Mouse (Mus musculus): ENCODE results near the gene Hspa13. TPM values are rescaled to one million over a fixed set of nuclear protein-coding genes. Genes with fewer than 3 reads are reported as not detected.

Gene Hspa13
- 10 to 100 TPM; 35.3 to 36.9 TPM for total RNA-seq (2021)
- long read RNA-seq, experiment 1, full-length matches to known transcripts: 14 of 35 reads
- long read RNA-seq, experiment 1, partial matches to known transcripts: 4 of 35 reads
- long read RNA-seq, experiment 1, other reads (novel, unspliced or antisense): 17 of 35 reads
- long read RNA-seq, experiment 2, full-length matches to known transcripts: 16 of 18 reads
- long read RNA-seq, experiment 2, partial matches to known transcripts: 0 of 18 reads
- long read RNA-seq, experiment 2, other reads (novel, unspliced or antisense): 2 of 18 reads

DNA sequence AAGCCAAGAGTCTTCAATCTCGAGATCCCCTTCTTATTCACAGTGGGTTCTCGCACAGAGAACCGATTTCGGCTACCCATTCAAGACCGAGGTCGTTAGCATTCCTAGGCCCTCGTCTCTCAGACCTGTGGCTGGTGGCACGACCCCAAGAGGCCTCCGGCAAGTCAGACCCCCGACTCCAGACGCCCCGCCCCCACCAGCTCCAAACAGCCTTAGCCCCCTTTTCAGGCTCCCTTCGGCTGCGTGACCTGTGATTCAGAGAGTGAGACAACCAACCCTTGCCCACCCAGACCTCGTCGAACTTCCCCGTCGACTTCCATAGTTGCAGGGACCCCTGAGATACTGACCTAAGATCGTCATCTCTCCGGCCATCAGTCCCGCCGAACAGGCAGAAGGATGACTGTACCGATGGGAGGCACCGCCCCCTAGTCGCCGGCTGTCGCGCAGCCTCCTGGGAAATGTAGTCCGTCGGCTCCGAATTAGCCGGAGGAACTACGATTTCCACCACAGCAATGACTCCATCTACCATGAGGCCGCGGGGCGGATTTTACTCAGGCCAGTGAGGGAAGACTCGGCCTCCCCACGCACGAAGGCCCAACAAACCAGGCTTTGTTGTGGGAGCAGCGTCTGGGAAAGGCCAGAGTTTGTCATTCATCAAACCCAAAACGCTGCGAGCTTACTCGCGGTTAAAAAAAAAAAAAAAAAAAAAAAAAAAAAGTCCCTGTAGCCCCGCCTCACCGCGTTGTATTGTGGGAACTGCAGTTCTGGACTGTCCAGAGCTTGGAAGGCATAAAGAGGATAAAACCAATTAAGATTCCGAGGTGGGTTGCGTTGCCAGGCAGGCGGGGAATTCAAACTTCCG, at the start of gene Hspa13:
TSS of gene Hspa13 (minus strand) at position 717 of the 862 bp plus-strand sequence.
- DNase-seq (ENCODE audit: low spot score in 2 of 2): peak; percentile 99
- intact Hi-C loops (cut with DNase I): loop anchor here (5.0 kb wide), 1 partner anchor 606 kb away; the partner anchor contains the start of gene Nrip1

DNA sequence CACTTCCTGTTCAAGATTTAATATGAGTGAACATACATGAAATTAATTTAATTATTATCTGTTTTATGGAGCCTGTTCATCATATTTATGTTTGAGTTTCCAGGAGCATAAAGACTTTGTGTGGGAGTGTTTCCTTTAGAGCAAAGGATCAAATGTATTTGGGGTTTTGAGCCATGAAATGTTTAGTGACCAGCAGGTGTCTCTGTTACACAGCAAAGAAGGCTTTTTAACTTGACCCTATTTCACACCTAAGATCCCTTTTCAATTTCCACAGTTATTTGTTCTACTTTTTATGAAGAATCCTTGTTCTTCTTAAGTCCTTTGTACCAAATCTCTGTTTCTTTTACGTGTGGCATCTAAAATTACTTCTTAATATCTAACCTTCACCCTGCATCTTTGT, 12.4 kb upstream of the Hspa13 start:
- peak; percentile 17 to 25 for DNase-seq (ENCODE audit: low spot score in 2 of 2)
- intact Hi-C loops (cut with DNase I): loop anchor here (10.0 kb wide), 2 partner anchors 1086 to 1116 kb away; no protein-coding TSS in a partner anchor

DNA sequence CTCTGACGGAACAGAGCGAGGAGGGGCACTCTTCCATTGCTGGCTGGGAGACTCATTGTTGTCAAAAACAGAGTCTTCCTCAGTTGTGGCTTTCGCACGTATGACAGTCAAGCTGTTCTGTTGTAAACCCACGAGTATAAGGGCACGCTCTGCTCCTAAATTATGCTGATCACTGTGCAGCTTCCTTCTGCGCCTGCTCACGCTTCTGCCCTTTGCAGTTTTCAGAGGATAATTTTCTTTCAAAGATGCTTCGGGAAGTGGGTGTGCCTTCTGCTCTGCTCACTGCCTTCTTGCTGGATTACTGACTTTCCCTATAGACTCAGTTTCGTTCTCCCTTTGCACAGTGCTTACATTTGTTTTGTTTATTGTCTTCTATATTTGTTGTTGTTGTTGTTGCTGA, 6.3 kb upstream of the Hspa13 start:
- intact Hi-C loops (cut with DNase I): loop anchor here (10.0 kb wide), 2 partner anchors 1092 to 1122 kb away; no protein-coding TSS in a partner anchor
- DNase-seq (ENCODE audit: low spot score in 2 of 2): peak in 1 of 2 experiments; percentile 25

DNA sequence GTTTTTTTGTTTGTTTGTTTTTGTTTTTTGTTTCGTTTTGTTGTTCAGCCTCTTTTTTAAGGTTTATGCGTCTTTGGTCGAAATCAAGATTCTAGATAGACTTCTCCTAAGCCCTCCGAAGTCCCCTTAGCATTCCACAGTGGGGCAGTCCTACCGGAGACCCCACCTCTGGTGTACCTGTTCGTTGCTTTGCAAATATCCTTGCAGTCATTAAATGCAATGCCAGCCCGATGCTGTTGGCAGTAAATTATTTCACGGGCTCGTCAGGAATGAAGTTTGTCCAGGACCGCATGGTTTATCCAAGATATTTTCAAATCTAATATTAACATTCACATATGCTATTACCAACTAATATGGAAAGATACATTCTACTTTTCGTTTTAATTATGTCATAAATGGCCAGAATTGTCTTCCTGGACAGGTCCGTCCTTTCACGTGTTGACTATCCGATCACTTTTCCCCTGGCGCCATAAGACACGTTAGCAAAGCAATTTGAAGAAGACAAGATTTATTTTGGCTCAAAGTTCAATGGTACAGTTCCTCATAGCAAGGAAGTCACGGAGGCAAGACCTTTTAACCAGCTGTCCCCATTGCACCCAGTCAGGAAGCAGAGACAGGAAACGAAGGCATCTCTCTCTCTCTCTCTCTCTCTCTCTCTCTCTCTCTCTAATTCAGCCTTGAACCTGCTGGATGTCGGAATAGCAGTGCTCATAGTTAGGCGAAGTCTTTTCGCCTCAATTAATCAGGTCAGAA, 522 bp upstream of the Hspa13 start:
- intact Hi-C loops (cut with DNase I): loop anchor here (5.0 kb wide), 1 partner anchor 605 kb away; the partner anchor contains the start of gene Nrip1

DNA sequence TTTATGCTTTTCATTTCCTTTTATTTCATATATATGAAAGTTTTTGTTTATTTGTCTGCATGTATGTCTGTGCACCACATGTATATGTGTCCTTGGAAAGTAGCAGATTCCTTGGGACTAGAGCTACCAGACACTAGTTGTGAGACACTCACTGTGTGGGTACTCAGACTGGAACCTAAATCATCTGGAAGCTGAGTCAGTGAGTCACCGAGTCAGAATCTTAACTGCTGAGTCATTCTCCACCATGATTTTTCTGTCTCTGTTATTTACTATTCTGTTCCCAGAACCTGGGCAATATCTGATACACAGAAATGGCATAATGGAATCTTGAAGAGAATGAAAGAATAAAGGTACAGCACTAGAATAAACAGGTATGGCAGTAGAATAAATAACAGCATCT, 14.0 kb downstream of the Hspa13 start:
- DNase-seq (ENCODE audit: low spot score in 2 of 2): no peak
- intact Hi-C loops (cut with DNase I): no loop called here

More for the DNA sequence above, 522 bp upstream of the Hspa13 start:
- no peak for DNase-seq (ENCODE audit: low spot score in 2 of 2)

DNA sequence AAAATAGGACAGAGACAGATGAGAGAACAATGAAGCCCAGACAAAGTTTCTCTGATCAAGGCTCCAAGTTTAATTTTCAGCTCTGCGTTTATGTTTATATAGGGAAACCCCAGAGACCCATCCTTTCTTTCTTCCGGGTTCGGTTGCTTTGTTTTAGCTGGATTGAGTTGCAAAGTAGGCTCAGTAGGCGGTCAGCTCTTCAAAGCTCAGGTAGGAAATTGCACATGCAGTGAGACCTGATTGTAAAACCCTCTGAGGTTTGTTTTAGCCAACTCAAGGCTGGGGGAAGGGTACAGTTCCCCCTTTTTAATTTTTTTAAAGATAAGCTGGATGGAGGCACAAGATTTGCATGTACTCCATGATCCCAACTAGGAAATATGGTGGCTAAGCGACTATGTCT, 16.8 kb downstream of the Hspa13 start:
- intact Hi-C loops (cut with DNase I): no loop called here
- no peak for DNase-seq (ENCODE audit: low spot score in 2 of 2)

DNA sequence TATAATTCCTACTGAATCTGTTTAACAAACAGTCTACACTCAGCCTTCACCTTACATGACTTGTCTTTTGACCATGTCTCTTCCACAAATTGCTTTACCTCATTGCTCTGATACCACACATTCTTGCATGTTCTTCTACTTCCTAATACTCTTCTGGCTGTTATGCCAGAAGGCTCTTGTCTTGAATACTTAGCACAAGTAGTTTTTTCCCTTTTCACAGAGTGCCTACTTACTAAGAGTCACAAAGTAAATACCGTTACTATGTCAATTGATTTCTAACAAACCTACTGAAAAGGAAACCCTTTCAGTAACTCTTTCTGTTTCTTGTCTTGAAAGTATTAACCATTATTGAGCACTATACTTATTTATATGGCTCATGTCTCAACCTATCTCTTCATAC, 18.0 kb downstream of the Hspa13 start:
- intact Hi-C loops (cut with DNase I): no loop called here
- DNase-seq (ENCODE audit: low spot score in 2 of 2): no peak

DNA sequence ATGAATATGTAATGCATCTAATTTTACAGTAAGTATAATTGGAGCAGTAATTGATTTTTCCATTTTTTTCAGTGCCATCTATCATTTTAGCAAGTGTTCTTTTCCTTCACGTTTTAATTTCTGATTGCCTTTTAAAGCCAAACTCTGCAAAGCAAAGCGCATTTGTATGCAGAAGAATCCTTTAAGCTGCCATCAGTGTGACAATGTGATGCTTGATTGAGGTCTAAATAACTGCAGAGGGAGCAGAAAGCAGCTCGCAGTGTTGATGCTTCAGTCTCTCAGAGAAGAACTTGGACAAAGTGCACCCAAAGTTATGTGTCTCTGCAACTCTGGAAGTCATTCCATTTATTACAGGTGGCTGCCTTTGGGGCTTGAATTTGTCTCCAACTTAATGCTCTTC, 22.9 kb downstream of the Hspa13 start:
- intact Hi-C loops (cut with DNase I): no loop called here
- no peak for DNase-seq (ENCODE audit: low spot score in 2 of 2)

DNA sequence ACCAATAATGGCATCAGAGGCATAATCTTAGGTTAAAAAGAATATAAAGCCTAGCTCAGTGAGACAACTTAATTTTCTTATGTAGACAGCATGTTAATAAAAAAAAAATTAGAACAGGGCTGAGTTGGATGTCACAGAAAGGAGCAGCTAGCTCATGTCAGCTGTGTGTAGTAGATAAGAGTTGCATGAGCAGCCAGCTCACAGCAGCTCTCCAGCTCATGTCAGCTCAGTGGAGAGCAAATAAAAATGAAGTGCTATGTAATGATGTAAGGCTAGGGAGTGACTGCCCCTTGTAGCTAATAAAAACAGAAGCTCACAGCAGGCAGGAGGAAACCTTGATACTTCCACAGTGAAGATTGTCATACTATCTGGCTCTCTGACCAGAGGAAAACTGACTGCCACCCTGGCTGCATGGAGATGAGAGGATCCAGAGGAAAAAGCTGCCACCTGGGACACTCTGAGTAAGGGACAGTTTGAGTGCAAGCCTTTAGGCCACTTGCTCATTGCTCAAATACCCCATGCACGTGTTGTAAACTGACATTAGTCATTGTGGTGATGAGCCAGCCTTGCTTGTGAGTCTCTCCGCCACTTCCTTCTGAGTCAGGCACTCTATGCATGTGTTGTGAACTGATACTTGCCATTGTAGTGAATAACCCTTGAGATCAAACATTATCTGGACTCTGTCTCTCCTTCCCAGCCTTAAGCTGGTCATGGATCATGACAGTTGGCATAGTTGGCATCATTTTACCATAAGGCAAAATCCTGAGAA, 49.3 kb downstream of the Hspa13 start:
- intact Hi-C loops (cut with DNase I): no loop called here
- DNase-seq (ENCODE audit: low spot score in 2 of 2): no peak

DNA sequence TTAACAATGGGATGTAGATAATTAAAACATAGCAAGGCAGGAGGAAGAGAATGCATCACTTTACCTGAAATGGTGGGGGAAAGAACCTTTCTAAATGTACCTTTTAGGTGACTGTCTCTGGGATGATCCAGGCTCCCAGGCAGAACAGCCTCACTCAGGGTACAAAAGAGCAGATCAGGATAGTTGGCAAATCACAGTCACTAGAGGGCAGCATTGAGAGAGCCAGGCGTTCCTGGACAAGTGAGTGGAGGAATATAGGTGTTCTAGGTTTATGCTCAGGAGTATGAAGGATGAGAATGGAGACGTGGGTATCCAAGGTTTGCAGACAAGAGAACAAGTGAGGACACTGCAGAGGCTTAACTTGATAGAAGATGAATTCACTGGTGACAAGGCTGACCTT, 70.7 kb downstream of the Hspa13 start:
- DNase-seq (ENCODE audit: low spot score in 2 of 2): peak; percentile 31 to 57
- intact Hi-C loops (cut with DNase I): no loop called here

Small RNA genes within 50 kb of the gene (microRNA-seq; reads per million reads assigned to microRNA genes)
- 0 reads per million in 2 experiments for gene Gm22923

Other genes with a start within 250 kb of the Hspa13 start
- not detected for gene Lipi, start 181.0 kb downstream of the Hspa13 start, total RNA-seq (2021)
- gene Rbm11, start 174.3 kb downstream of the Hspa13 start, total RNA-seq (2021): 1 to 10 TPM; 4.9 to 6.8 TPM

Data from left cerebral cortex, postnatal 14 days (tissue).